19 mouse cellular contexts compared by ENCODE assay signal in the genomic region with DNA sequence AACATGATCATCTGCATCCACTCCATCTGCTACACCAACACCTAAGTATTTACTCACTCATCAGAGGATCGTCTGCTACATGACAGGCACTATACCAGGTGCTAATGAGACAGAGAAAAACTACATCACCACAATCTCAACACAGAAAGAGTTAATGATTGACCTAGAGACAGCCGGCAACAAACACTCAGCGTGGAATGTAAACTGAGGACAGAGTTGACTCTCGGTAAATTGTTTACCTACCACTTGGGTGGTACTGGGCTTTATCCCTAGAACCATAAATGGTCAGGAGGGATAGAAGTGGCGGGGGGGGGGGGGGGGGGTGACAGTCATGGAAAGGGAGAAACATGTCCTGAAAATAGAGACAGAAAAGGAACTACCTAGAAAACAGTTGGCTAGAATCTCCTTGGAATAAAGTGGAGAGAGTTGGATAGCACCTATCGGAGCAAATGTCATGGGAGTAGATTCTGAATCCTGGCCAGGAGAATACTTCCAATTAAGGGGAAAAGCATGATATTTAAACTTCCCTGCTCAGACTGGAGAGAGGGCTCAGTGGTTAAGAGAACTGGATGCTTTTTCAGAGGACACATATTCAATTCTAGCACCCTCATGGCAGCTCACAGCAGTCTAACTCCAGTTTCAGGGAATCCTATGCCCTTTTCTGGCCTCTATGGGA. TPM values are rescaled to one million over a fixed set of nuclear protein-coding genes. Genes with fewer than 3 reads are reported as not detected.
DNase-seq lines count a peak whose midpoint lies in the region; ATAC-seq and TF ChIP-seq lines count a peak whose summit lies in the region.
"Had no signal": no experiment of that assay in that cellular context is flagged by ENCODE, and none has a peak within 500 bp of the region (broad histone marks: within the 10 kb centered on the region; RNA-seq: fewer than 3 reads in every experiment).

No protein-coding gene starts in this region.

- TF ChIP-seq POLR2A in liver, adult 2 months (IDR thresholded peaks at IDR 0.05; ENCODE audit: extremely low read depth, insufficient read depth, low read length): no peak

- H3K4me1 ChIP-seq in lung, embryonic 14.5 days (ENCODE audit: insufficient read depth): peaks cover 3% of the 10 kb centered on the region; the same call in 1 of the 2 replicates
- peaks cover 17% of the 10 kb centered on the region for H3K4me1 ChIP-seq in liver, adult 2 months (ENCODE audit: control insufficient read depth, insufficient read depth, low read length)
- no peaks in the 10 kb centered on the region for H3K4me1 ChIP-seq in liver, embryonic 14.5 days (replicated peaks; ENCODE audit: control insufficient read depth in 2 of 2, insufficient read depth in 2 of 2, low read length in 1 of 2)
- H3K4me1 ChIP-seq in hindbrain, embryonic 14.5 days (replicated peaks; ENCODE audit: control insufficient read depth, insufficient read depth, low read length): no peaks in the 10 kb centered on the region
- H3K4me1 ChIP-seq: embryonic facial prominence, embryonic 13.5 days; forebrain, embryonic 12.5 days; heart, embryonic 13.5 days had no signal

- TF ChIP-seq EP300 in liver, embryonic 14.5 days (IDR thresholded peaks at IDR 0.05; ENCODE audit: low read depth): no peak

- no peaks in the 10 kb centered on the region; the same call in 1 of the 2 replicates for H3K79me2 ChIP-seq in liver, adult 2 months (ENCODE audit: control insufficient read depth, insufficient read depth, low read length)

- H3K9ac ChIP-seq in lung, embryonic 14.5 days: no peak overlapping the region
- no peak overlapping the region for H3K9ac ChIP-seq in liver, adult 2 months (ENCODE audit: low read depth, low read length)
- no peak overlapping the region for H3K9ac ChIP-seq in liver, embryonic 14.5 days (replicated peaks)
- no peak overlapping the region for H3K9ac ChIP-seq in hindbrain, embryonic 14.5 days
- H3K9ac ChIP-seq: embryonic facial prominence, embryonic 13.5 days; forebrain, embryonic 12.5 days; heart, embryonic 13.5 days had no signal

- no peaks in the 10 kb centered on the region for H3K27me3 ChIP-seq in lung, embryonic 14.5 days (ENCODE audit: insufficient read depth, low read length)
- no peaks in the 10 kb centered on the region for H3K27me3 ChIP-seq in liver, adult 2 months (ENCODE audit: control insufficient read depth, insufficient read depth, low read length)
- H3K27me3 ChIP-seq in liver, embryonic 14.5 days (ENCODE audit: control insufficient read depth, insufficient read depth, low read length): no peaks in the 10 kb centered on the region
- H3K27me3 ChIP-seq in hindbrain, embryonic 14.5 days (ENCODE audit: control insufficient read depth, insufficient read depth, low read length): no peaks in the 10 kb centered on the region
- H3K27me3 ChIP-seq: embryonic facial prominence, embryonic 13.5 days; forebrain, embryonic 12.5 days; heart, embryonic 13.5 days had no signal

- H3K27ac ChIP-seq in lung, embryonic 14.5 days (ENCODE audit: low read depth): no peak overlapping the region
- peak overlapping the region; percentile 33 for H3K27ac ChIP-seq in liver, adult 2 months (replicated peaks; ENCODE audit: insufficient read depth, low read depth, low read length)
- no peak overlapping the region for H3K27ac ChIP-seq in liver, embryonic 14.5 days
- no peak overlapping the region for H3K27ac ChIP-seq in hindbrain, embryonic 14.5 days
- H3K27ac ChIP-seq: embryonic facial prominence, embryonic 13.5 days; forebrain, embryonic 12.5 days; heart, embryonic 13.5 days had no signal

- no peak for ATAC-seq in lung, embryonic 14.5 days (ENCODE audit: insufficient read depth)
- peak; percentile 45; the same call in 1 of the 2 replicates for ATAC-seq in liver, embryonic 14.5 days (ENCODE audit: insufficient read depth)
- ATAC-seq in hindbrain, embryonic 14.5 days (ENCODE audit: low FRiP score): no peak
- ATAC-seq: forebrain, embryonic 16.5 days; hindbrain, embryonic 16.5 days had no signal

- no peak for TF ChIP-seq CTCF in lung, embryonic 14.5 days (IDR thresholded peaks at IDR 0.05; ENCODE audit: low read depth)
- TF ChIP-seq CTCF in liver, adult 2 months (IDR thresholded peaks at IDR 0.05; ENCODE audit: low read depth, low read length): no peak
- no peak for TF ChIP-seq CTCF in liver, embryonic 14.5 days (IDR thresholded peaks at IDR 0.05; ENCODE audit: low read depth)

- WGBS in lung, embryonic 14.5 days: 26% methylated on average over 5 of the region's 6 CpGs
- WGBS in liver, adult 2 months: 27% methylated on average over 6 of the region's 6 CpGs
- WGBS in liver, embryonic 14.5 days (ENCODE audit: insufficient replicate concordance): 66% methylated on average over 6 of the region's 6 CpGs
- 66% methylated on average over 5 of the region's 6 CpGs for WGBS in hindbrain, embryonic 14.5 days

- no peak overlapping the region for H3K4me3 ChIP-seq in lung, embryonic 14.5 days (ENCODE audit: low read depth, low read length)
- H3K4me3 ChIP-seq in liver, adult 2 months (ENCODE audit: insufficient read depth, low read depth, low read length): 0 out of 2 replicates have a peak overlapping the region, but pooled peaks have one; percentile 17
- H3K4me3 ChIP-seq in liver, embryonic 14.5 days (ENCODE audit: insufficient read depth in 1 of 2, low read depth in 2 of 2, low read length in 2 of 2): no peak overlapping the region
- no peak overlapping the region for H3K4me3 ChIP-seq in hindbrain, embryonic 14.5 days (replicated peaks; ENCODE audit: low read length)
- H3K4me3 ChIP-seq: embryonic facial prominence, embryonic 13.5 days; forebrain, embryonic 12.5 days; heart, embryonic 13.5 days had no signal

- no peaks in the 10 kb centered on the region for H3K9me3 ChIP-seq in lung, embryonic 14.5 days (ENCODE audit: low read depth, low read length)
- no peaks in the 10 kb centered on the region for H3K9me3 ChIP-seq in liver, embryonic 14.5 days (ENCODE audit: control insufficient read depth, low read length)
- peaks cover 4% of the 10 kb centered on the region; the same call in 1 of the 2 replicates for H3K9me3 ChIP-seq in hindbrain, embryonic 14.5 days (ENCODE audit: control insufficient read depth, low read length)
- H3K9me3 ChIP-seq: embryonic facial prominence, embryonic 13.5 days; forebrain, embryonic 12.5 days; heart, embryonic 13.5 days had no signal

- no peaks in the 10 kb centered on the region for H3K36me3 ChIP-seq in lung, embryonic 14.5 days (ENCODE audit: insufficient read depth)
- H3K36me3 ChIP-seq in liver, adult 2 months (ENCODE audit: control insufficient read depth, insufficient read depth, low read length): peaks cover 23% of the 10 kb centered on the region
- H3K36me3 ChIP-seq in liver, embryonic 14.5 days (replicated peaks; ENCODE audit: control insufficient read depth, insufficient read depth, low read depth): no peaks in the 10 kb centered on the region
- H3K36me3 ChIP-seq in hindbrain, embryonic 14.5 days (replicated peaks; ENCODE audit: control insufficient read depth, insufficient read depth): no peaks in the 10 kb centered on the region
- H3K36me3 ChIP-seq: embryonic facial prominence, embryonic 13.5 days; forebrain, embryonic 12.5 days had no signal

- no peak overlapping the region for H3K4me2 ChIP-seq in lung, embryonic 14.5 days
- H3K4me2 ChIP-seq in liver, embryonic 14.5 days (ENCODE audit: low read depth): no peak overlapping the region
- H3K4me2 ChIP-seq in hindbrain, embryonic 14.5 days (replicated peaks): no peak overlapping the region
- H3K4me2 ChIP-seq: embryonic facial prominence, embryonic 13.5 days; forebrain, embryonic 12.5 days; heart, embryonic 13.5 days had no signal

- peak; percentile 15 for DNase-seq in lung, embryonic 14.5 days
- DNase-seq in lung, postnatal 25 days (ENCODE audit: low spot score): no peak
- peak; percentile 78 for DNase-seq in liver, adult 2 months (ENCODE audit: extremely low read depth, low read depth, low spot score)
- DNase-seq in liver, embryonic 14.5 days (ENCODE audit: low read depth in 3 of 3, low spot score in 3 of 3): no peak
- DNase-seq in yolk sac, embryonic 10.5 days (ENCODE audit: low spot score): peak; percentile 41
- no peak for DNase-seq in hindbrain, embryonic 14.5 days (ENCODE audit: low spot score)
- no peak for DNase-seq in embryo, embryonic 10 days (ENCODE audit: low spot score)
- DNase-seq: adrenal gland, adult 8-10 months; cerebellum, adult 11-12 months; cerebellum, adult 9-10 months; cerebellum, postnatal 25 days; gastrocnemius, postnatal 10 days; heart, postnatal 36 days had no signal

RNA-seq across cellular contexts. Expression of a gene that starts 33.2 kb away (rescaled TPM):
- polyA plus RNA-seq in lung, embryonic 14.5 days (2014; fragmentation: Nextera tagmentation; extraction: Ambion mirVana): 0.42 TPM in 2 replicates
- total RNA-seq in liver, adult 2 months (2014; rRNA removed): 0.07 and 0.09 TPM in 2 replicates
- polyA plus RNA-seq in liver, adult 2 months (2012; rRNA removed): 0.12 and 0.22 TPM in 2 replicates
- 0.64 and 0.74 TPM in 2 replicates for polyA plus RNA-seq in liver, embryonic 14.5 days (2012; rRNA removed)
- polyA plus RNA-seq in liver, embryonic 14.5 days (2014; fragmentation: Nextera tagmentation; extraction: Ambion mirVana): 0.13 and 0.30 TPM in 2 replicates
- polyA plus RNA-seq in hindbrain, embryonic 14.5 days (2014; fragmentation: Nextera tagmentation; extraction: Ambion mirVana): 0.42 and 0.79 TPM in 2 replicates
- total RNA-seq: ES-E14 had no signal

RNA-seq across cellular contexts. Expression of a gene that starts 51.2 kb away (rescaled TPM):
- polyA plus RNA-seq in lung, embryonic 14.5 days (2014; fragmentation: Nextera tagmentation; extraction: Ambion mirVana): 0.18 and 0.19 TPM in 2 replicates
- total RNA-seq in liver, adult 2 months (2014; rRNA removed): under 0.01 and 0.09 TPM in 2 replicates
- polyA plus RNA-seq in liver, adult 2 months (2012; rRNA removed): 0.01 TPM in 1 of 2 replicates, not detected in the other
- 0.04 and 0.11 TPM in 2 replicates for polyA plus RNA-seq in liver, embryonic 14.5 days (2012; rRNA removed)
- polyA plus RNA-seq in liver, embryonic 14.5 days (2014; fragmentation: Nextera tagmentation; extraction: Ambion mirVana): 0.03 and 0.09 TPM in 2 replicates
- 4.4 and 5.4 TPM in 2 replicates for polyA plus RNA-seq in hindbrain, embryonic 14.5 days (2014; fragmentation: Nextera tagmentation; extraction: Ambion mirVana)

RNA-seq across cellular contexts. Expression of a gene that starts 57.7 kb away (rescaled TPM):
- polyA plus RNA-seq in lung, embryonic 14.5 days (2014; fragmentation: Nextera tagmentation; extraction: Ambion mirVana): 9.9 and 10.7 TPM in 2 replicates
- total RNA-seq in liver, adult 2 months (2014; rRNA removed): 25.4 and 36.4 TPM in 2 replicates
- 9.2 and 12.2 TPM in 2 replicates for polyA plus RNA-seq in liver, adult 2 months (2012; rRNA removed)
- polyA plus RNA-seq in liver, embryonic 14.5 days (2012; rRNA removed): 2.0 and 3.0 TPM in 2 replicates
- polyA plus RNA-seq in liver, embryonic 14.5 days (2014; fragmentation: Nextera tagmentation; extraction: Ambion mirVana): 4.8 and 5.6 TPM in 2 replicates
- polyA plus RNA-seq in hindbrain, embryonic 14.5 days (2014; fragmentation: Nextera tagmentation; extraction: Ambion mirVana): 5.5 and 8.2 TPM in 2 replicates

RNA-seq across cellular contexts. Expression of a gene that starts 57.9 kb away (rescaled TPM):
- polyA plus RNA-seq in lung, embryonic 14.5 days (2014; fragmentation: Nextera tagmentation; extraction: Ambion mirVana): 76.5 and 84.2 TPM in 2 replicates
- 691 and 755 TPM in 2 replicates for total RNA-seq in liver, adult 2 months (2014; rRNA removed)
- 633 and 710 TPM in 2 replicates for polyA plus RNA-seq in liver, adult 2 months (2012; rRNA removed)
- 140 and 186 TPM in 2 replicates for polyA plus RNA-seq in liver, embryonic 14.5 days (2012; rRNA removed)
- polyA plus RNA-seq in liver, embryonic 14.5 days (2014; fragmentation: Nextera tagmentation; extraction: Ambion mirVana): 145 and 151 TPM in 2 replicates
- 131 and 145 TPM in 2 replicates for polyA plus RNA-seq in hindbrain, embryonic 14.5 days (2014; fragmentation: Nextera tagmentation; extraction: Ambion mirVana)

Comparison
In these comparisons a context has a peak if more than half of its experiments do, and no peak if none do; other contexts are left out.
1. DNase-seq: peak in lung, embryonic 14.5 days (single experiment), liver, adult 2 months (single experiment) and yolk sac, embryonic 10.5 days (single experiment); none in lung, postnatal 25 days (single experiment), liver, embryonic 14.5 days (0 of 3), hindbrain, embryonic 14.5 days (single experiment) and embryo, embryonic 10 days (single experiment).